Mouse (Mus musculus) neural tube, embryonic 11.5 days (tissue): Measurements from ENCODE around the gene Gast. TPM values are rescaled to one million over a fixed set of nuclear protein-coding genes. Genes with fewer than 3 reads are reported as not detected.
"Not testable (repeated sequence)": the region's sequence is repeated elsewhere in the genome, so short reads cannot be mapped to it uniquely, and the experiment has no call there.

Source experiments
- ATAC-seq: fragments of 200-750 bp; cut with Nextera tagmentation; 2 replicates; pipeline ENCODE4 v1.8.0; 2017; ENCODE audit warnings: moderate number of reproducible peaks, mild to moderate bottlenecking, moderate TSS enrichment, moderate library complexity; ENCODE audit not compliant: insufficient read depth, low FRiP score, low TSS enrichment
- DNase-seq: peaks from one replicate; pipeline ENCODE4 v3.0.0-alpha.2; 2015; ENCODE audit warnings: low spot score
- H3K27ac ChIP-seq: fragments of 300-500 bp; sonication (generic); 2 replicates; pipeline ENCODE4 v1.5.1; 2014; ENCODE audit warnings: low read depth, mild to moderate bottlenecking, low read length
- H3K27me3 ChIP-seq: fragments of 300-500 bp; sonication (generic); 2 replicates; pipeline ENCODE4 v1.6.1; 2014; ENCODE audit warnings: mild to moderate bottlenecking, low read length, mixed read lengths; ENCODE audit not compliant: control insufficient read depth, insufficient read depth
- H3K36me3 ChIP-seq: fragments of 300-500 bp; sonication (generic); 2 replicates; pipeline ENCODE4 v1.6.1; 2014; ENCODE audit warnings: mild to moderate bottlenecking, low read length, moderate library complexity, mixed read lengths; ENCODE audit not compliant: control insufficient read depth, insufficient read depth
- H3K4me1 ChIP-seq: fragments of 300-500 bp; sonication (generic); 2 replicates; pipeline ENCODE4 v1.6.1; 2014; ENCODE audit warnings: low read length, mixed read lengths; ENCODE audit not compliant: control insufficient read depth, insufficient read depth
- H3K4me2 ChIP-seq: fragments of 300-500 bp; sonication (generic); 2 replicates; pipeline ENCODE4 v1.6.1; 2014; ENCODE audit warnings: low read depth, mild to moderate bottlenecking, moderate library complexity
- H3K4me3 ChIP-seq: fragments of 300-500 bp; sonication (generic); 2 replicates; pipeline ENCODE4 v1.5.1; 2014; ENCODE audit warnings: low read depth, low read length
- H3K9ac ChIP-seq: fragments of 300-500 bp; sonication (generic); 2 replicates; pipeline ENCODE4 v1.6.1; 2014; ENCODE audit warnings: mild to moderate bottlenecking, low read length
- H3K9me3 ChIP-seq: fragments of 300-500 bp; sonication (generic); 2 replicates; pipeline ENCODE4 v1.6.1; 2016; ENCODE audit warnings: low read length; ENCODE audit not compliant: control insufficient read depth
- WGBS: fragments of 180-500 bp; shearing (Covaris S2); extraction: QIAGEN DNeasy Blood & Tissue Kit; methylation state at CpG from one replicate; pipeline ENCODE4 v1.1.7; 2014; 5-methylcytosine and 5-hydroxymethylcytosine counted together
- polyA plus RNA-seq: library from polyadenylated mRNA; unstranded; fragments of >200 nt; fragmentation: Nextera tagmentation; extraction: Ambion mirVana; gene quantifications from 2 replicates; pipeline ENCODE4 v1.2.1, GENCODE M21; 2014

Gene Gast
- polyA plus RNA-seq, 1 experiment from 2014 or later, result not detected

DNA sequence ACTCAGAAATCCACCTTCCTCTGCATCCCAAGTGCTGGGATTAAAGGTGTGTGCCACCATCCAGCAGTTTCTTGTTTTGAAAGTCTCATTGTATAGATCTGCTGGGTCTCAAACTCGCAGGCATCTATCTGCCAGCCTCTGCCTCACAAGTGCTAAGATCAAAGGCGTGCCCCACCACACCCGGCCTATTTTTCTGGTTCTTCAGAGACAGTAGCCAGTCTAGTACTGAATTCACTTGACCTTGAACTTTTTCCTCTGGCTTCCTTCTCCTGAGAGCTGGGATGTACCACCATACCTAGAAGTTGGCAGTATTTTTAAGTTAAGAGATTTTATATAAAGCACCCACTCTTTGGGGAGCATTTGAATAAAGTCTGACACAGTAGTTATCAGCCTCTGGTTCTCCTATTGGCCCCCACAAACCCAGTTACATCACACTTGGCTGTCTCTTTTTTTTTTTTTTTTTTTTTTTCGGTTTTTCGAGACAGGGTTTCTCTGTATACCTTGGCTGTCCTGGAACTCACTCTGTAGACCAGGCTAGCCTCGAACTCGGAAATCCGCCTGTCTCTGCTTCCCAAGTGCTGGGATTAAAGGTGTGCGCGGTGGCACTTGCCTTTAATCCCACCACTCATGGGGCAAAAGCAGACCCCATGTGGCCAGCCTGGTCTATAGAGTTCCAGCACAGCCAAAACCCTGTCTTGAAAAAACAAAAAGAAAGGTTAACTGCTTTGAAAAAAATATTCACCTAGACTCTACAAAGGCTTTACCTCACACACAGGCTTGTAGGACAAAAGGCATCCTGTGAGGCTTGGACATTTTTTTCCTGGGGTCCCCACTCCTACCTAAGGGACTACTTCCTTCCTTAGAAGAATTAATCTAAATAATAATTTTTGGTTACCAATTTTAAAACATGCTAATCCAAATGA, 15.4 kb upstream of the Gast start:
- no peak overlapping the region for H3K9ac ChIP-seq
- ATAC-seq, result no peak
- WGBS, result 91% methylated on average over 10 of the region's 10 CpGs

DNA sequence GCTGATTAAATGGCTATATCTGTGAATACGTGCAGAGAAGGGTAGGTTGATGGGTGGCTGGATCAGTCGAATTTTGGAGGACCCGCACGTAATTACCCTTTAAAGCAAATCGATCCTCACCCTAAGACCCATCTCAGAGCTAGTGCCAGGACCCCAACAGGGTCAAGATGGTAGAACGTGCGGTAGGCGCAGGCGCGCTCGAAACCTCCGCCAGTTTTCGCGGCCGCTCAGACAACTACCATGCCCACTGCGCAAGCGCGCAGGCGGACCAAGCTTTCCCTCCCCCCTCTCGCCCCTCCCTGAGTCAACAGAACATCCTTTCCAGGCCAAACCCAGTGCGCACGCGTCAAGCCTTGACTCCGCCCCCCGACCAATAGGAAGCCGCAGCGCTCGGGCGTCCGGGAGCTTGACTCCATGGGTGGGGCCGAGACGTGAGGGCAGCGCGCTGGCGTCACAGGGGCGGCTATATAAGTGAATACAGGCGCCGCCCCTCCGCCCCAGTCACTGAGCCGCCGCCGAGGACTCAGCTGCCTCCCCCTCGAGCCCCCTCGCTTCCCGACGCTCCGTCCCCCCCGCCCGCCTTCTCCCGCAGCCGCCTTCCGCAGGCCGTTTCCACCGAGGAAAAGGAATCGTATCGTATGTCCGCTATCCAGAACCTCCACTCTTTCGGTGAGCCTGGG, 14.6 kb upstream of the Gast start, which contains the start of gene Eif1:
Gene Eif1 (plus strand): TSS at position 394 of the 680 bp plus-strand sequence.
- Histone ChIP-seq H3K4me2 (peak within 1 kb of the TSS; percentile 78), H3K27ac (peak within 1 kb of the TSS; percentile 96), H3K4me1 (no peaks in the 10 kb centered on the region; the same call in 1 of the 2 replicates), H3K9ac (peak within 1 kb of the TSS; percentile 89), H3K4me3 (peak within 1 kb of the TSS; percentile 82), H3K36me3 (peaks cover 6% of the 10 kb centered on the region), H3K9me3 (no peaks in the 10 kb centered on the region), H3K27me3 (no peaks in the 10 kb centered on the region)
- peak; percentile 100 for DNase-seq
- ATAC-seq, result peak; percentile 89
- WGBS, result under 1% methylated on average over 45 of the region's 58 CpGs

More for the DNA sequence above, 15.4 kb upstream of the Gast start:
- H3K4me3 ChIP-seq, result peak overlapping the region; percentile 18
- peaks cover 6% of the 10 kb centered on the region for H3K36me3 ChIP-seq
- H3K4me1 ChIP-seq, result no peaks in the 10 kb centered on the region; the same call in 1 of the 2 replicates
- no peaks in the 10 kb centered on the region for H3K27me3 ChIP-seq
- DNase-seq, result no peak
- no peaks in the 10 kb centered on the region for H3K9me3 ChIP-seq
- H3K4me2 ChIP-seq, result peak overlapping the region; percentile 35
- no peak overlapping the region for H3K27ac ChIP-seq

DNA sequence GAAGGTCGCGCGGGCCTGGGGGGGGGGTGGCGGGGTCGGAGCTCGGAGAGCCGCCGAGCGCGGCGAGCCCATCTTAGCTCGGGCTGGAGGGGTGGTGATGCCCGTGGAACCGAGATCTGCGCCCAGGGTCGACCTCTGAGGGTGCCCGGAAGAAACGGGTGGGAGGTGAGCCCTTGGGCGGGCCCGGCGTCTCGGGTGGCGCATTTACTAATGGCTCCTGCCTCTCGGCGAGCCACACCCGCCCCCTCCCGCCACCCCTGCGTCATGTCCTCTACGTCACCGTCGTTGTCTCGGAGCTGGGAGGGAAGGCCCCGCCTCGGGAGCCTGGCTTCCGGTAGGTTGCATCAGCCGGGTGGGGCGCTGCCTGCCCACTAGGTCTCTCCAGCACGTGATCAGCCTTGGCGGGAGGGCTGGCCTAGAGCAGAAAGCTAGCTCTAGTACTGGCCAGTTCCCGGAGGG, 14.0 kb upstream of the Gast start:
- Histone ChIP-seq H3K36me3 (peaks cover 6% of the 10 kb centered on the region), H3K27me3 (no peaks in the 10 kb centered on the region), H3K4me1 (no peaks in the 10 kb centered on the region; the same call in 1 of the 2 replicates), H3K9ac (peak overlapping the region; percentile 89), H3K27ac (peak overlapping the region; percentile 96), H3K9me3 (no peaks in the 10 kb centered on the region), H3K4me2 (peak overlapping the region; percentile 78), H3K4me3 (peak overlapping the region; percentile 82)
- peak; percentile 98 for DNase-seq
- ATAC-seq, result peak; percentile 81
- WGBS, result under 1% methylated on average over 40 of the region's 40 CpGs

DNA sequence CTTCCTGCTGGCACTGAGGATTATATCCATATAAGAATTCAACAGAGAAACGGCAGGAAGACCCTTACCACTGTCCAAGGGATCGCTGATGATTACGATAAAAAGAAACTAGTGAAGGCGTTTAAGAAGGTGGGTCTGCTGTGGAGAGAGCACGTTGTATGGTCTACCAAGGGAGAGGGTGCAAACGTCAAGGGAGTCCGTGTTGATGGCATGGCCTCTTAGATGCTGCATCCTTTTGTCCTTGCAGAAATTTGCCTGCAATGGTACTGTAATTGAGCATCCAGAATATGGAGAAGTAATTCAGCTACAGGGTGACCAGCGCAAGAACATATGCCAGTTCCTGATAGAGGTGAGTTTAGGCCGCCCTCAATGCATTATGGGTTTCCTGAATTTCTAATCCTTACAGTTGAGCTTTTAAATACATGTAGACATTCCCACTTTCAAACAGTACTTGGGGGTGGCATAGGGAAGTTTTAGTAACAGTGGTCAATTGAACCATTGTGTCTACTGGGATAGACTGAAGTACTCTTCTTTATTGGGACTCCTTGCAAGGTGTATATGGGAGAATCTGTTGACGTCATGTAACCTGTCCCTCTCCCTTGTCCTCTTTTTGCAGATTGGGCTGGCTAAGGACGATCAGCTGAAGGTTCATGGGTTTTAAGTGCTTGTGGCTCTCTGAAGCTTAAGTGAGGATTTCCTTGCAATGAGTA, 13.4 kb upstream of the Gast start:
- peak overlapping the region; percentile 78 for H3K4me2 ChIP-seq
- 22% methylated on average over 11 of the region's 11 CpGs for WGBS
- not testable (repeated sequence) for H3K4me1 ChIP-seq, ATAC-seq, H3K9me3 ChIP-seq, DNase-seq, H3K36me3 ChIP-seq, H3K27me3 ChIP-seq
- H3K9ac ChIP-seq, result peak overlapping the region; percentile 89
- peak overlapping the region; percentile 82 for H3K4me3 ChIP-seq
- peak overlapping the region; percentile 96; the same call in 1 of the 2 replicates for H3K27ac ChIP-seq

DNA sequence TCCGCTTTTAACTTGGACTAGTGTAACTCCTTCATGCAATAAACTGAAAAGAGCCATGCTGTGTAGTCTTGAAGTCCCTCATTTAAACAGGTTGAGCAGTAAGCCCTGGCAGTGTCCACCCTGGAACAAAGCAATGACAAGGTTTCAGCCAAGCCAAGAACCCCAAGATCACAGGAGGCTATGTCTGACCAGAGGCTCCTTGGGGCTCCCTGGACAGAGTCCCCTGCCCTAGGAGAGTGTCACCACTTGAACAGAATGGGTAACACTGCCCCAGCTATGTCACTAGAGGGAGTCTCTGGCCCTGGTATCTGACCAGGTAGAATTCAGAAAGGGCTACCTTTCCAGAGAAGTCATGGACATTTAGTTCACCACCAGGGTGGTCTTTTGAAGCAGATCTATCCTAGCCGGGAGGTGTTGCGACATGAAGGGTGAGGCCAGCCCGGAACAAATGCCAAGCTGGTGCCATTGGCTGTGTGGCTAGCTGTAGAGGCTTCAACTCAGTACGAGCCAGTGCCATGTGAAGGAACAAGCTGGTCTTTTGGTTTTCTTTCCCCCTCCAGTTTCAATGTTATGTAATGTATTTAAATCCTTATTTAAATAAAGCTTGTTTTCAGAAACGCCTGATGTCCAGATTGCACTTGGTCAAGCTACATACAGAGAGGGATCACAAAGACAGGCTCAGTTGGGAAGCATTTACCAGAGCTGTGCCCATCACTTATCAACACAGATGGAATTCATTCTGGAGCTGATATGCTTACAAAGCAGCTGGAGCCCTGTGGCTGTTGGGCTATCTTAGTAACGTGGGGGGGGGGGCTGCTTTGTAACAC, 12.5 kb upstream of the Gast start:
- not testable (repeated sequence) for DNase-seq, H3K36me3 ChIP-seq, H3K27ac ChIP-seq, H3K9ac ChIP-seq, H3K27me3 ChIP-seq, H3K9me3 ChIP-seq, ATAC-seq, H3K4me1 ChIP-seq, H3K4me3 ChIP-seq
- H3K4me2 ChIP-seq, result peak overlapping the region; percentile 78; the same call in 1 of the 2 replicates
- whole genome bisulfite sequencing, result 81% methylated on average over 7 of the region's 7 CpGs

DNA sequence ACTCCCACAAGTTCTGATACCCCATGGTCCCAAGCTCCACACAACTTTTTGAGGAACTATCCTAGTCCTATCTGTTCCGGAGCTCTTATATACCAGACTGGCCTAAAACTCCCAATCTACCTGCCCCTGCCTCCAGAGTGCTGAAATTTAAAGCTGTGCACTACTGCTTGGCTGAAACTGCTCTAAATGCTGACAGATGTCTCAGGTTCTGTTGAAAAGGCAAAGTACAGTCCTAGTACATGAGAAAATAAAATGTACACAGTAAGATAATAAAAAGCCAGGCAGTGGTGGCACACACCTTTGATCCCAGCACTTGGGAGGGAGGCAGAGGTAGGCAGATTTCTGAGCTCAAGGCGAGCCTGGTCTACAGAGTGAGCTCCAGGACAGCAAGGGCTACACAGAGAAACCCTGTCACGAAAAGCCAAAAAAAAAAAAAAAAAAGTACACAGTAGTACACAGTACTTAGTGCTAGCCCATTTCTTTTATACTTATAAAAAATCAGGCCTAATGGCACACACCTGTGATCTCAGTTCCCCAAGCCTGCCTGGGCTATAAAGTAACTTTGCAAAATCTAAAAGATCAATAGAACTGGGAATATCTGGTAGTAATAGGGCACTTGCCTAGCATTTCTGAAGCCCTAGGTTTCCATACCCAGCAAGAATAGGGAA, 11.5 kb upstream of the Gast start:
- Histone ChIP-seq H3K9me3 (no peaks in the 10 kb centered on the region), H3K36me3 (peaks cover 6% of the 10 kb centered on the region), H3K4me2 (no peak overlapping the region), H3K27me3 (no peaks in the 10 kb centered on the region), H3K4me3 (no peak overlapping the region), H3K27ac (no peak overlapping the region), H3K9ac (no peak overlapping the region), H3K4me1 (no peaks in the 10 kb centered on the region; the same call in 1 of the 2 replicates)
- 72% methylated on average over 3 of the region's 3 CpGs for WGBS
- no peak for ATAC-seq
- no peak for DNase-seq

DNA sequence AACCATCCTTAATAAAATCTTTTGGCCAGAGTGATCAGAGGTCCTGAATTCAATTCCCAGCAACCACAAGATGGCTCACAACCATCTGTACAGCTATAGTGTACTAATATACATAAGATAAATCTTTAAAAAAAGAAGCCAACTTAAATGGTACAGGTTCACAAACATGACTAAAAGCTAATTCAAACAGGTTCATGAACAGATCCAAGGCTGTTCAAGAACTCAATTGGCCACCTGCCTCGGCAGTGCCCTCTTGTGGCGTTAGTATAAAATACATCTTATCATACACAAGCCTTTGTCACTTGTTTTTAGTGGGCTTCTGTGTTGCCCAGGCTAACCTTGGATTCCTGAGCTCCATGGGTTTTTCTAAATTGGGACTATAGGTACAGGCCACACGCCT, 10.6 kb upstream of the Gast start:
- ATAC-seq, result no peak
- H3K4me2 ChIP-seq, result no peak overlapping the region
- H3K4me3 ChIP-seq, result no peak overlapping the region
- no peak overlapping the region for H3K27ac ChIP-seq
- no peaks in the 10 kb centered on the region for H3K27me3 ChIP-seq
- no peaks in the 10 kb centered on the region; the same call in 1 of the 2 replicates for H3K4me1 ChIP-seq
- H3K9me3 ChIP-seq, result no peaks in the 10 kb centered on the region
- peaks cover 6% of the 10 kb centered on the region for H3K36me3 ChIP-seq
- H3K9ac ChIP-seq, result no peak overlapping the region
- WGBS, result 16% methylated on average over 3 of the region's 3 CpGs
- peak; percentile 71 for DNase-seq
